ENCODE assay signal across 8 mouse cellular contexts in genomic region chr4:109476554-109477014, GRCm38 (mm10). TPM values are rescaled to one million over a fixed set of nuclear protein-coding genes. Genes with fewer than 3 reads are reported as not detected.
A peak's percentile ranks its signal among the peaks of the same experiment; 100 is the strongest.
DNase-seq lines count a peak whose midpoint lies in the region; ATAC-seq and TF ChIP-seq lines count a peak whose summit lies in the region.

No protein-coding gene starts in this region.

- peak overlapping the region; percentile 72 for H3K4me3 ChIP-seq in forebrain, embryonic 11.5 days (ENCODE audit: low read depth, low read length)
- peak overlapping the region; percentile 99 for H3K4me3 ChIP-seq in heart, postnatal 0 days (ENCODE audit: low read depth, low read length)
- H3K4me3 ChIP-seq in liver, embryonic 16.5 days (ENCODE audit: low read depth, low read length) = peak overlapping the region; percentile 97
- peak overlapping the region; percentile 90 for H3K4me3 ChIP-seq in neural tube, embryonic 13.5 days
- H3K4me3 ChIP-seq in testis, adult 2 months (ENCODE audit: control insufficient read depth, low read depth, low read length) = peak overlapping the region; percentile 100

- WGBS in forebrain, embryonic 11.5 days = under 1% methylated on average over 36 of the region's 39 CpGs
- 0% methylated on average over 38 of the region's 39 CpGs for WGBS in heart, postnatal 0 days
- WGBS in liver, embryonic 16.5 days (ENCODE audit: insufficient replicate concordance) = under 1% methylated on average over 37 of the region's 39 CpGs
- WGBS in neural tube, embryonic 13.5 days = under 1% methylated on average over 36 of the region's 39 CpGs

- no peak for TF ChIP-seq EP300 in heart, postnatal 0 days (IDR thresholded peaks at IDR 0.05; ENCODE audit: low read depth)

- H3K4me1 ChIP-seq in forebrain, embryonic 11.5 days (replicated peaks; ENCODE audit: control insufficient read depth, insufficient read depth, low read length) = peaks cover 5% of the 10 kb centered on the region; the same call in 1 of the 2 replicates
- peaks cover 13% of the 10 kb centered on the region for H3K4me1 ChIP-seq in heart, postnatal 0 days (ENCODE audit: control insufficient read depth, insufficient read depth)
- H3K4me1 ChIP-seq in liver, embryonic 16.5 days (ENCODE audit: control insufficient read depth, low read depth, low read length) = peaks cover 20% of the 10 kb centered on the region
- peaks cover 27% of the 10 kb centered on the region for H3K4me1 ChIP-seq in neural tube, embryonic 13.5 days (replicated peaks)
- peaks cover 3% of the 10 kb centered on the region; the same call in 1 of the 2 replicates for H3K4me1 ChIP-seq in testis, adult 2 months (ENCODE audit: control insufficient read depth, insufficient read depth, low read length)

- ATAC-seq in forebrain, embryonic 11.5 days (replicated peaks; ENCODE audit: low FRiP score) = peak; percentile 99
- ATAC-seq in heart, postnatal 0 days (ENCODE audit: insufficient read depth, low read depth) = peak; percentile 99
- ATAC-seq in liver, embryonic 16.5 days (ENCODE audit: low read depth) = peak; percentile 97
- ATAC-seq in neural tube, embryonic 13.5 days (ENCODE audit: low read depth) = peak; percentile 99

- H3K36me3 ChIP-seq in forebrain, embryonic 11.5 days (ENCODE audit: control insufficient read depth, insufficient read depth, low read length) = no peaks in the 10 kb centered on the region
- H3K36me3 ChIP-seq in heart, postnatal 0 days (replicated peaks; ENCODE audit: control insufficient read depth, insufficient read depth, low read length) = 0 out of 2 replicates have a peak, but pooled peaks cover 8% of the 10 kb centered on the region
- peaks cover 9% of the 10 kb centered on the region for H3K36me3 ChIP-seq in liver, embryonic 16.5 days (ENCODE audit: control insufficient read depth, insufficient read depth)
- H3K36me3 ChIP-seq in neural tube, embryonic 13.5 days = peaks cover 6% of the 10 kb centered on the region; the same call in 1 of the 2 replicates
- no peaks in the 10 kb centered on the region for H3K36me3 ChIP-seq in testis, adult 2 months (ENCODE audit: control insufficient read depth, insufficient read depth, low read length)

- peak overlapping the region; percentile 90 for H3K27ac ChIP-seq in forebrain, embryonic 11.5 days (ENCODE audit: low read depth, low read length)
- H3K27ac ChIP-seq in heart, postnatal 0 days (ENCODE audit: low read depth) = peak overlapping the region; percentile 94
- peak overlapping the region; percentile 97 for H3K27ac ChIP-seq in liver, embryonic 16.5 days (ENCODE audit: low read length)
- peak overlapping the region; percentile 97 for H3K27ac ChIP-seq in neural tube, embryonic 13.5 days (replicated peaks)
- peak overlapping the region; percentile 82 for H3K27ac ChIP-seq in testis, adult 2 months (ENCODE audit: control insufficient read depth, insufficient read depth, low read depth, low read length)

- no peaks in the 10 kb centered on the region for H3K27me3 ChIP-seq in forebrain, embryonic 11.5 days (ENCODE audit: control insufficient read depth, insufficient read depth, low read length)
- no peaks in the 10 kb centered on the region for H3K27me3 ChIP-seq in heart, postnatal 0 days (ENCODE audit: control insufficient read depth, insufficient read depth, low read length)
- H3K27me3 ChIP-seq in liver, embryonic 16.5 days (ENCODE audit: control insufficient read depth, insufficient read depth, low read depth, low read length) = no peaks in the 10 kb centered on the region
- H3K27me3 ChIP-seq in neural tube, embryonic 13.5 days = no peaks in the 10 kb centered on the region
- no peaks in the 10 kb centered on the region for H3K27me3 ChIP-seq in testis, adult 2 months (ENCODE audit: control insufficient read depth, insufficient read depth, low read length)

- TF ChIP-seq CTCF in heart, postnatal 0 days (IDR thresholded peaks at IDR 0.05; ENCODE audit: low read depth) = 0 out of 2 replicates have a peak, but pooled peaks have one; percentile 15
- TF ChIP-seq CTCF in testis, adult 2 months (IDR thresholded peaks at IDR 0.05; ENCODE audit: control insufficient read depth, insufficient read depth, insufficient replicate concordance, low read depth, low read length) = no peak

- H3K9ac ChIP-seq in forebrain, embryonic 11.5 days (ENCODE audit: low read length) = peak overlapping the region; percentile 88
- H3K9ac ChIP-seq in heart, postnatal 0 days (replicated peaks; ENCODE audit: low read depth, low read length) = peak overlapping the region; percentile 99
- H3K9ac ChIP-seq in liver, embryonic 16.5 days (ENCODE audit: low read depth, low read length) = peak overlapping the region; percentile 100
- peak overlapping the region; percentile 98 for H3K9ac ChIP-seq in neural tube, embryonic 13.5 days

- TF ChIP-seq POLR2A in testis, adult 2 months (IDR thresholded peaks at IDR 0.05; ENCODE audit: control insufficient read depth, low read depth, low read length) = peak; percentile 81

- peak overlapping the region; percentile 70 for H3K4me2 ChIP-seq in forebrain, embryonic 11.5 days (ENCODE audit: low read depth, low read length, severe bottlenecking)
- H3K4me2 ChIP-seq in heart, postnatal 0 days (ENCODE audit: low read depth, low read length) = peak overlapping the region; percentile 85
- peak overlapping the region; percentile 95 for H3K4me2 ChIP-seq in liver, embryonic 16.5 days (ENCODE audit: low read depth, low read length)
- peak overlapping the region; percentile 74 for H3K4me2 ChIP-seq in neural tube, embryonic 13.5 days

- H3K9me3 ChIP-seq in forebrain, embryonic 11.5 days (ENCODE audit: control insufficient read depth, low read length) = no peaks in the 10 kb centered on the region
- H3K9me3 ChIP-seq in heart, postnatal 0 days (replicated peaks; ENCODE audit: control insufficient read depth, low read length) = no peaks in the 10 kb centered on the region
- H3K9me3 ChIP-seq in liver, embryonic 16.5 days (replicated peaks; ENCODE audit: control insufficient read depth, low read length) = no peaks in the 10 kb centered on the region
- no peaks in the 10 kb centered on the region for H3K9me3 ChIP-seq in neural tube, embryonic 13.5 days

- DNase-seq in CD8-positive naive resting alpha-beta T cell, adult 2 months (ENCODE audit: low read depth in 2 of 2, low spot score in 2 of 2) = peak; percentile 29 to 44
- DNase-seq in c-Kit-positive CD71-negative TER-119-negative erythroid progenitor cells, embryonic 14.5 days (ENCODE audit: low read depth) = peak; percentile 58
- DNase-seq in forebrain, embryonic 11.5 days (ENCODE audit: low spot score) = peak; percentile 96
- peak; percentile 92 for DNase-seq in heart, postnatal 0 days (ENCODE audit: low spot score)
- peak; percentile 94 to 97 for DNase-seq in kidney, postnatal 4 days

RNA-seq across cellular contexts. Expression of gene Rnf11, which starts 7.9 kb away (rescaled TPM):
- polyA plus RNA-seq in forebrain, embryonic 11.5 days (2014; fragmentation: Nextera tagmentation; extraction: Ambion mirVana) = 45.1 and 49.4 TPM in 2 replicates
- 44.2 and 78.7 TPM in 2 replicates for total RNA-seq in heart, postnatal 0 days (2014; rRNA removed; ENCODE audit: low replicate concordance)
- 44.2 and 44.7 TPM in 2 replicates for polyA plus RNA-seq in heart, postnatal 0 days (2015; fragmentation: Nextera tagmentation; extraction: Ambion mirVana)
- polyA plus RNA-seq in liver, embryonic 16.5 days (2015; fragmentation: Nextera tagmentation; extraction: Ambion mirVana) = 25.9 and 29.3 TPM in 2 replicates
- 66.7 and 72.5 TPM in 2 replicates for polyA plus RNA-seq in neural tube, embryonic 13.5 days (2015; fragmentation: Nextera tagmentation; extraction: Ambion mirVana)
- polyA plus RNA-seq in testis, adult 2 months (2012; rRNA removed) = 43.0 and 44.2 TPM in 2 replicates

RNA-seq across cellular contexts. Expression of gene 4930522H14Rik, which starts 54.5 kb away (rescaled TPM):
- polyA plus RNA-seq in forebrain, embryonic 11.5 days (2014; fragmentation: Nextera tagmentation; extraction: Ambion mirVana) = not detected in 2 replicates
- total RNA-seq in heart, postnatal 0 days (2014; rRNA removed; ENCODE audit: low replicate concordance) = not detected in 2 replicates
- not detected in 2 replicates for polyA plus RNA-seq in heart, postnatal 0 days (2015; fragmentation: Nextera tagmentation; extraction: Ambion mirVana)
- not detected in 2 replicates for polyA plus RNA-seq in liver, embryonic 16.5 days (2015; fragmentation: Nextera tagmentation; extraction: Ambion mirVana)
- not detected in 2 replicates for polyA plus RNA-seq in neural tube, embryonic 13.5 days (2015; fragmentation: Nextera tagmentation; extraction: Ambion mirVana)
- polyA plus RNA-seq in testis, adult 2 months (2012; rRNA removed) = 20.0 and 26.3 TPM in 2 replicates

Comparison
In these comparisons a context has a peak if more than half of its experiments do, and no peak if none do; other contexts are left out.
1. Peak in every context shown above with its lines: DNase-seq, ATAC-seq, H3K4me3 ChIP-seq and H3K27ac ChIP-seq.
2. DNase-seq: peak in every context shown above with its lines; median percentile 96 in forebrain, embryonic 11.5 days; 96 in kidney, postnatal 4 days; 92 in heart, postnatal 0 days; 58 in c-Kit-positive CD71-negative TER-119-negative erythroid progenitor cells, embryonic 14.5 days; 36 in CD8-positive naive resting alpha-beta T cell, adult 2 months.
3. RNA of gene 4930522H14Rik, which starts 54.5 kb away (polyA plus RNA-seq): 20.0 to 26.3 TPM in testis, adult 2 months; not detected in forebrain, embryonic 11.5 days, not detected in heart, postnatal 0 days, not detected in liver, embryonic 16.5 days and not detected in neural tube, embryonic 13.5 days; every median in the first group is over 10 times any median in the second.